ENCODE assay signal across 9 mouse cellular contexts in the genomic region with DNA sequence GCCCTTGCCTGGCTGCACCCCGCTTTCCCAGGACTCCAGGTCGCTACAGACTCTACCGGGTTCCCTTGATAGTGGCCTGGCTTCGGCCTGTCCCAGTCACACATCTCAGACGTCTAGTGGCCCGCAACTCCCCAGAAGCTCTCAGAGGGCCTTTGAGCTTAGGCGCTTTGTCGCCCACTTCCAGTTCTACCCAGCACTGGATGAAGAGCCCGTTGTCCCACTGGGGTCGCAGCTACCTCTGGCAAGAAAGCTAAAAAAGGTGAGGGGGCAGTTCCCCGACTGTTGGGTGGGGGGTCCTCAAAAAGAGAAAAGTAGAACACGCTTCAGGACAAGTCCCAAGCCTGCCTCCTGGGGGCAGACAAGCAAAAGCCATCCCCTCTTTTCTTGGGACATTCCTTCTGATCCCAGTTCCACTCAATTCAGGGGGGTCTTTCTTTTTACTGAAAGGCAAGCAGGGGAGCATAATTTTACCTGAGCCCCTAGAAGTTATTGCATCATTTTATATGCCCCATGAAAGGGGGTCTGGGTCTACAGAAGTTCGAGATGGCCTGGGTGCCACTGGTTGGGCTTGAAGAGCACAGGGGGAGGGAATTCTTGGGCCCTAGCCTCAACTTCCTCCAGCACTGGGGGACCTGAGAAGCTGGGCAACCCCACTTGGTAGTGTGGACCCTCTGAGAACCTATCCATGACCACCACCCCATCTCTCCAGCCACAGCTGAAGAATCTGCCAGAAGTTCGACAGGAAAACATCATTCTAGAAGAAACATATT. TPM values are rescaled to one million over a fixed set of nuclear protein-coding genes. Genes with fewer than 3 reads are reported as not detected.
DNase-seq lines count a peak whose midpoint lies in the region; ATAC-seq and TF ChIP-seq lines count a peak whose summit lies in the region.
"Had no signal": no experiment of that assay in that cellular context is flagged by ENCODE, and none has a peak within 500 bp of the region (broad histone marks: within the 10 kb centered on the region; RNA-seq: fewer than 3 reads in every experiment).

No protein-coding gene starts in this region.

- peak overlapping the region; percentile 56 for H3K4me2 ChIP-seq in embryonic facial prominence, embryonic 15.5 days (replicated peaks)
- peak overlapping the region; percentile 67 for H3K4me2 ChIP-seq in midbrain, embryonic 13.5 days (replicated peaks)

- no peaks in the 10 kb centered on the region for H3K9me3 ChIP-seq in embryonic facial prominence, embryonic 15.5 days (replicated peaks)
- H3K9me3 ChIP-seq in midbrain, embryonic 13.5 days: no peaks in the 10 kb centered on the region

- no peak; the same call in 1 of the 2 replicates for TF ChIP-seq CTCF in kidney, adult 2 months (conservative IDR thresholded peaks at IDR 0.05; ENCODE audit: insufficient read depth, insufficient read length, low read depth, low read length)

- no peaks in the 10 kb centered on the region; the same call in 1 of the 2 replicates for H3K27me3 ChIP-seq in kidney, adult 2 months (replicated peaks; ENCODE audit: control insufficient read depth, insufficient read depth, low read length)
- peaks cover 55% of the 10 kb centered on the region for H3K27me3 ChIP-seq in embryonic facial prominence, embryonic 15.5 days
- H3K27me3 ChIP-seq in midbrain, embryonic 13.5 days: peaks cover 55% of the 10 kb centered on the region

- peak; percentile 31 for DNase-seq in kidney, adult 2 months
- no peak for DNase-seq in kidney, adult 8-10 months
- peak; percentile 6 for DNase-seq in induced T-regulatory cell, adult 2 months (ENCODE audit: low read depth)
- no peak for DNase-seq in adrenal gland, postnatal 4 days (ENCODE audit: low spot score in 2 of 2)
- DNase-seq in thymus, postnatal 36 days: no peak
- no peak for DNase-seq in Muller cell, postnatal 12 days (ENCODE audit: inconsistent ontology term)

- no peak for ATAC-seq in embryonic facial prominence, embryonic 15.5 days (ENCODE audit: insufficient number of reproducible peaks, low FRiP score, low TSS enrichment, low read depth)
- no peak for ATAC-seq in midbrain, embryonic 13.5 days

- H3K4me1 ChIP-seq in kidney, adult 2 months (ENCODE audit: control insufficient read depth, insufficient read depth, low read length): no peaks in the 10 kb centered on the region
- H3K4me1 ChIP-seq in embryonic facial prominence, embryonic 15.5 days: peaks cover 39% of the 10 kb centered on the region
- peaks cover 37% of the 10 kb centered on the region for H3K4me1 ChIP-seq in midbrain, embryonic 13.5 days (replicated peaks)

- no peaks in the 10 kb centered on the region for H3K36me3 ChIP-seq in kidney, adult 2 months (ENCODE audit: control insufficient read depth, insufficient read depth, low read length)
- H3K36me3 ChIP-seq in embryonic facial prominence, embryonic 15.5 days: no peaks in the 10 kb centered on the region
- no peaks in the 10 kb centered on the region for H3K36me3 ChIP-seq in midbrain, embryonic 13.5 days

- peak overlapping the region; percentile 15; the same call in 1 of the 2 replicates for H3K27ac ChIP-seq in kidney, adult 2 months (ENCODE audit: insufficient read depth, low read depth, low read length)
- H3K27ac ChIP-seq in embryonic facial prominence, embryonic 15.5 days (replicated peaks): no peak overlapping the region
- no peak overlapping the region for H3K27ac ChIP-seq in midbrain, embryonic 13.5 days

- H3K9ac ChIP-seq in embryonic facial prominence, embryonic 15.5 days: peak overlapping the region; percentile 12; the same call in 1 of the 2 replicates
- H3K9ac ChIP-seq in midbrain, embryonic 13.5 days (replicated peaks): peak overlapping the region; percentile 67

- no peak for TF ChIP-seq POLR2A in kidney, adult 2 months (IDR thresholded peaks at IDR 0.05; ENCODE audit: low read depth, low read length)

- 23% methylated on average over 14 of the region's 14 CpGs for WGBS in kidney, adult 2 months
- WGBS in embryonic facial prominence, embryonic 15.5 days: 10% methylated on average over 14 of the region's 14 CpGs
- 6% methylated on average over 14 of the region's 14 CpGs for WGBS in midbrain, embryonic 13.5 days

- H3K4me3 ChIP-seq in kidney, adult 2 months (ENCODE audit: insufficient read depth, low read depth, low read length): peak overlapping the region; percentile 31
- H3K4me3 ChIP-seq in embryonic facial prominence, embryonic 15.5 days (replicated peaks): peak overlapping the region; percentile 32
- peak overlapping the region; percentile 38 for H3K4me3 ChIP-seq in midbrain, embryonic 13.5 days (replicated peaks)

RNA-seq across cellular contexts. Expression of a gene that starts 3.5 kb away (rescaled TPM):
- 11.9 and 12.2 TPM in 2 replicates for polyA plus RNA-seq in kidney, adult 2 months (2012; rRNA removed)
- polyA plus RNA-seq in embryonic facial prominence, embryonic 15.5 days (2015; fragmentation: Nextera tagmentation; extraction: Ambion mirVana): 62.3 and 65.7 TPM in 2 replicates
- polyA plus RNA-seq in midbrain, embryonic 13.5 days (2015; fragmentation: Nextera tagmentation; extraction: Ambion mirVana): 93.8 and 94.0 TPM in 2 replicates
- total RNA-seq in adrenal gland, postnatal 4 days (2021): 10 to 100 TPM; 32.5 to 36.8 TPM
- total RNA-seq: hematopoietic stem cell, adult 5-6 weeks had no signal

Comparison
In these comparisons a context has a peak if more than half of its experiments do, and no peak if none do; other contexts are left out.
1. DNase-seq: peak in kidney, adult 2 months (single experiment) and induced T-regulatory cell, adult 2 months (single experiment); none in kidney, adult 8-10 months (0 of 2), adrenal gland, postnatal 4 days (0 of 2), thymus, postnatal 36 days (0 of 2) and Muller cell, postnatal 12 days (single experiment).
2. Peak in every context shown above with its lines, with median percentiles within 50 percentile points of each other: H3K4me3 ChIP-seq.